Mouse (Mus musculus): ENCODE data around the gene Gskip.

DNA sequence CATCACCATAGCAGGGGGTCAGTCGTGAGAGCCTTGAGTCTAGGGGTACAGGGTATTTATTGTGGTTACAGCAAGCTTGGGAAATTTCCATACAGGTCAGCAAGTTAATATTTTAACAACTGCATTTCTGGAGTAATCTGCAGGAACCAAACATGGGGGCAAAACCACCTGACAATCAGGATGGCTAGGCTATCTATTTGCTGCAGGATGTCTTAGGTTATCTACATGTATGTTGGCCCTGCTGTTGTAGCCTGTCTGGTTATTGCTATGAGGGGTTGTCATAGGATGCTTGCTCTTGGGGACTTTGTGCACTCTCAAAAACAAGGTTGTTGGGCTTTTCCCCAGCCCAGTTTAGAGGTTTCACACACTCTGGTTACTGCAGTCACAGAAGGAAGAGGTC, 40.0 kb downstream of the Gskip start:
- no peak for TF ChIP-seq ZNF384 (IDR thresholded peaks at IDR 0.05; ENCODE audit: low read depth, low read length)
- no peak for TF ChIP-seq HCFC1 (IDR thresholded peaks at IDR 0.05; ENCODE audit: borderline replicate concordance, insufficient read depth, low read length)
- no peak for TF ChIP-seq CHD2 (IDR thresholded peaks at IDR 0.05; ENCODE audit: low read depth, low read length)
- TF ChIP-seq ZC3H11A (IDR thresholded peaks at IDR 0.05; ENCODE audit: borderline replicate concordance, low read depth, low read length), result no peak

Data from ES-E14 (cell line).